Comparison of ENCODE assay signal across 7 mouse cellular contexts in genomic region chr4:123342642-123343470, GRCm38 (mm10). TPM values are rescaled to one million over a fixed set of nuclear protein-coding genes. Genes with fewer than 3 reads are reported as not detected.
DNase-seq lines count a peak whose midpoint lies in the region; ATAC-seq and TF ChIP-seq lines count a peak whose summit lies in the region.

Gene Bmp8a (minus strand): TSS chr4:123343252.

- TF ChIP-seq POLR2A in spleen, adult 2 months (IDR thresholded peaks at IDR 0.05; ENCODE audit: low read depth, low read length): no peak

- DNase-seq in MN1 (ENCODE audit: low spot score): peak; percentile 71
- DNase-seq in brain, adult 2 months (ENCODE audit: low read depth, low spot score): peak; percentile 27
- peak; percentile 91 for DNase-seq in hindbrain, embryonic 11.5 days (ENCODE audit: low spot score)
- peak; percentile 15 to 62 for DNase-seq in spleen, adult 2 months (ENCODE audit: low read depth in 1 of 2, low spot score in 2 of 2)

- peak within 1 kb of the TSS; percentile 30 for H3K9ac ChIP-seq in forebrain, embryonic 16.5 days (replicated peaks; ENCODE audit: low read depth, low read length)
- H3K9ac ChIP-seq in hindbrain, embryonic 11.5 days (ENCODE audit: low read depth, low read length): peak within 1 kb of the TSS; percentile 47
- H3K9ac ChIP-seq in limb, embryonic 12.5 days (replicated peaks): peak within 1 kb of the TSS; percentile 45
- H3K9ac ChIP-seq in midbrain, embryonic 12.5 days (replicated peaks): peak within 1 kb of the TSS; percentile 39; the same call in 1 of the 2 replicates

- TF ChIP-seq CTCF in spleen, adult 2 months (IDR thresholded peaks at IDR 0.05; ENCODE audit: extremely low read depth, insufficient read depth, insufficient read length, insufficient replicate concordance): no peak

- H3K9me3 ChIP-seq in forebrain, embryonic 16.5 days (ENCODE audit: control insufficient read depth, low read length): no peaks in the 10 kb centered on the region
- no peaks in the 10 kb centered on the region for H3K9me3 ChIP-seq in hindbrain, embryonic 11.5 days (ENCODE audit: control insufficient read depth, low read length)
- no peaks in the 10 kb centered on the region for H3K9me3 ChIP-seq in limb, embryonic 12.5 days
- no peaks in the 10 kb centered on the region for H3K9me3 ChIP-seq in midbrain, embryonic 12.5 days

- H3K36me3 ChIP-seq in forebrain, embryonic 16.5 days (ENCODE audit: control insufficient read depth, insufficient read depth): peaks cover 2% of the 10 kb centered on the region; the same call in 1 of the 2 replicates
- H3K36me3 ChIP-seq in hindbrain, embryonic 11.5 days (ENCODE audit: control insufficient read depth, insufficient read depth, low read length): no peaks in the 10 kb centered on the region
- no peaks in the 10 kb centered on the region; the same call in 1 of the 2 replicates for H3K36me3 ChIP-seq in limb, embryonic 12.5 days
- H3K36me3 ChIP-seq in midbrain, embryonic 12.5 days: no peaks in the 10 kb centered on the region; the same call in 1 of the 2 replicates
- H3K36me3 ChIP-seq in spleen, adult 2 months (ENCODE audit: control insufficient read depth, insufficient read depth, low read length): no peaks in the 10 kb centered on the region

- H3K27me3 ChIP-seq in forebrain, embryonic 16.5 days (replicated peaks; ENCODE audit: control insufficient read depth, insufficient read depth, low read length): peaks cover 36% of the 10 kb centered on the region
- H3K27me3 ChIP-seq in hindbrain, embryonic 11.5 days (ENCODE audit: control insufficient read depth, insufficient read depth, low read length): peaks cover 41% of the 10 kb centered on the region
- H3K27me3 ChIP-seq in limb, embryonic 12.5 days: peaks cover 58% of the 10 kb centered on the region
- peaks cover 54% of the 10 kb centered on the region for H3K27me3 ChIP-seq in midbrain, embryonic 12.5 days
- H3K27me3 ChIP-seq in spleen, adult 2 months (ENCODE audit: control insufficient read depth, insufficient read depth, low read length): peaks cover 14% of the 10 kb centered on the region

- no peak within 1 kb of the TSS for H3K27ac ChIP-seq in forebrain, embryonic 16.5 days (ENCODE audit: low read length)
- H3K27ac ChIP-seq in hindbrain, embryonic 11.5 days (ENCODE audit: low read depth, low read length): no peak within 1 kb of the TSS
- no peak within 1 kb of the TSS for H3K27ac ChIP-seq in limb, embryonic 12.5 days
- H3K27ac ChIP-seq in midbrain, embryonic 12.5 days (replicated peaks): no peak within 1 kb of the TSS
- H3K27ac ChIP-seq in spleen, adult 2 months (ENCODE audit: insufficient read depth, low read length): no peak within 1 kb of the TSS

- H3K4me1 ChIP-seq in forebrain, embryonic 16.5 days (replicated peaks; ENCODE audit: control insufficient read depth, insufficient read depth, low read length): peaks cover 10% of the 10 kb centered on the region
- no peaks in the 10 kb centered on the region; the same call in 1 of the 2 replicates for H3K4me1 ChIP-seq in hindbrain, embryonic 11.5 days (replicated peaks; ENCODE audit: control insufficient read depth, insufficient read depth, low read length)
- peaks cover 15% of the 10 kb centered on the region for H3K4me1 ChIP-seq in limb, embryonic 12.5 days (replicated peaks)
- H3K4me1 ChIP-seq in midbrain, embryonic 12.5 days: peaks cover 14% of the 10 kb centered on the region
- peaks cover 11% of the 10 kb centered on the region for H3K4me1 ChIP-seq in spleen, adult 2 months (ENCODE audit: control insufficient read depth, insufficient read depth, insufficient read length)

- ATAC-seq in forebrain, embryonic 16.5 days: peak; percentile 94
- peak; percentile 91 for ATAC-seq in hindbrain, embryonic 11.5 days (ENCODE audit: low FRiP score)
- peak; percentile 68 for ATAC-seq in limb, embryonic 12.5 days (ENCODE audit: insufficient number of reproducible peaks, insufficient read depth, low FRiP score, low TSS enrichment, low read depth)
- ATAC-seq in midbrain, embryonic 12.5 days (ENCODE audit: low FRiP score, low read depth): peak; percentile 89

- H3K4me2 ChIP-seq in forebrain, embryonic 16.5 days (ENCODE audit: low read length): peak within 1 kb of the TSS; percentile 59
- peak within 1 kb of the TSS; percentile 95 for H3K4me2 ChIP-seq in hindbrain, embryonic 11.5 days (replicated peaks; ENCODE audit: low read depth, low read length)
- H3K4me2 ChIP-seq in limb, embryonic 12.5 days: peak within 1 kb of the TSS; percentile 88
- peak within 1 kb of the TSS; percentile 85 for H3K4me2 ChIP-seq in midbrain, embryonic 12.5 days (replicated peaks)

- peak within 1 kb of the TSS; percentile 54 for H3K4me3 ChIP-seq in forebrain, embryonic 16.5 days (replicated peaks; ENCODE audit: low read length)
- peak within 1 kb of the TSS; percentile 49 for H3K4me3 ChIP-seq in hindbrain, embryonic 11.5 days (ENCODE audit: low read depth, low read length)
- peak within 1 kb of the TSS; percentile 53 for H3K4me3 ChIP-seq in limb, embryonic 12.5 days (replicated peaks)
- peak within 1 kb of the TSS; percentile 52 for H3K4me3 ChIP-seq in midbrain, embryonic 12.5 days
- H3K4me3 ChIP-seq in spleen, adult 2 months (ENCODE audit: extremely low read depth, insufficient read depth, insufficient read length): peak within 1 kb of the TSS; percentile 84

- WGBS in forebrain, embryonic 16.5 days: under 1% methylated on average over 65 of the region's 65 CpGs
- WGBS in hindbrain, embryonic 11.5 days: under 1% methylated on average over 65 of the region's 65 CpGs
- WGBS in limb, embryonic 12.5 days: under 1% methylated on average over 65 of the region's 65 CpGs
- under 1% methylated on average over 65 of the region's 65 CpGs for WGBS in midbrain, embryonic 12.5 days
- 1% methylated on average over 65 of the region's 65 CpGs for WGBS in spleen, adult 2 months

RNA-seq across cellular contexts. Expression of gene Bmp8a, which starts in this region (rescaled TPM):
- polyA plus RNA-seq in forebrain, embryonic 16.5 days (2015; fragmentation: Nextera tagmentation; extraction: Ambion mirVana): 0.11 TPM in 2 replicates
- 0.06 and 0.13 TPM in 2 replicates for polyA plus RNA-seq in hindbrain, embryonic 11.5 days (2014; fragmentation: Nextera tagmentation; extraction: Ambion mirVana)
- polyA plus RNA-seq in limb, embryonic 12.5 days (2016; fragmentation: Nextera tagmentation; extraction: Ambion mirVana): 0.51 and 0.81 TPM in 2 replicates
- 0.12 and 0.19 TPM in 2 replicates for polyA plus RNA-seq in midbrain, embryonic 12.5 days (2016; fragmentation: Nextera tagmentation; extraction: Ambion mirVana)
- 0.41 and 0.95 TPM in 2 replicates for polyA plus RNA-seq in spleen, adult 2 months (2012; rRNA removed)

Comparison
In these comparisons a context has a peak if more than half of its experiments do, and no peak if none do; other contexts are left out.
1. Peak in ATAC-seq, H3K4me3 ChIP-seq, H3K9ac ChIP-seq and H3K4me2 ChIP-seq in forebrain, embryonic 16.5 days; RNA of the gene not detected or under 1 TPM.
2. Peak in DNase-seq, ATAC-seq, H3K4me3 ChIP-seq, H3K9ac ChIP-seq and H3K4me2 ChIP-seq in hindbrain, embryonic 11.5 days; RNA of the gene not detected or under 1 TPM.
3. Peak in ATAC-seq, H3K4me3 ChIP-seq, H3K9ac ChIP-seq and H3K4me2 ChIP-seq in limb, embryonic 12.5 days; RNA of the gene not detected or under 1 TPM.
4. Peak in ATAC-seq, H3K4me3 ChIP-seq, H3K9ac ChIP-seq and H3K4me2 ChIP-seq in midbrain, embryonic 12.5 days; RNA of the gene not detected or under 1 TPM.
5. Peak in DNase-seq and H3K4me3 ChIP-seq in spleen, adult 2 months; RNA of the gene not detected or under 1 TPM.
6. DNase-seq: peak in every context shown above with its lines; median percentile 91 in hindbrain, embryonic 11.5 days; 71 in MN1; 38 in spleen, adult 2 months; 27 in brain, adult 2 months.